Mouse (Mus musculus) left cerebral cortex, postnatal 36 days (tissue): Measurements from ENCODE around the gene Hsp90ab1. TPM values are rescaled to one million over a fixed set of nuclear protein-coding genes. Genes with fewer than 3 reads are reported as not detected.
A peak's percentile ranks its signal among the peaks of the same experiment; 100 is the strongest.

Source experiments
- DNase-seq, 2 experiments: peaks; one replicate each; pipeline ENCODE4 v3.0.0; 2021 to 2022; ENCODE audit warnings: low spot score in 2 of 2, mixed read lengths in 1 of 2
- intact Hi-C: fragments of 180-260 bp; cut with DNase I; formaldehyde crosslinking; loops from one replicate; pipeline ENCODE4 v1.15.1; 2025
- total RNA-seq, 2 experiments: library from RNA; stranded (reverse); gene quantifications; 2 replicates each; pipeline ENCODE4 v1.2.3; 2021

Hsp90ab1 gene
- total RNA-seq, 2 experiments from 2014 or later = 1,413 to 1,526 TPM

- no peak for DNase-seq
Measured at GRCm38 (mm10) chr17:45582715-45583355, 9.8 kb upstream of the Hsp90ab1 start.

GRCm38 (mm10) chr17:45582188-45582587 lies 9.1 kb upstream of the Hsp90ab1 start:
- intact Hi-C loops = no loop called here
- DNase-seq = no peak

More at GRCm38 (mm10) chr17:45582715-45583355, 9.8 kb upstream of the Hsp90ab1 start:
- intact Hi-C loops = no loop called here

GRCm38 (mm10) chr17:45581567-45581983 lies 8.5 kb upstream of the Hsp90ab1 start:
- peak; percentile 48 to 67 for DNase-seq
- intact Hi-C loops = no loop called here

- intact Hi-C loops = no loop called here
- no peak for DNase-seq
Measured at GRCm38 (mm10) chr17:45580958-45581477, 7.9 kb upstream of the Hsp90ab1 start.

- intact Hi-C loops = no loop called here
- no peak for DNase-seq
Measured at GRCm38 (mm10) chr17:45579554-45579953, 6.5 kb upstream of the Hsp90ab1 start.

- intact Hi-C loops = no loop called here
- DNase-seq = no peak
Measured at GRCm38 (mm10) chr17:45578843-45579242, 5.8 kb upstream of the Hsp90ab1 start.

GRCm38 (mm10) chr17:45578242-45578641 lies 5.2 kb upstream of the Hsp90ab1 start:
- intact Hi-C loops = no loop called here
- no peak for DNase-seq

- intact Hi-C loops = no loop called here
Measured at GRCm38 (mm10) chr17:45575123-45575897, 2.2 kb upstream of the Hsp90ab1 start.

GRCm38 (mm10) chr17:45574129-45574761 lies 1.2 kb upstream of the Hsp90ab1 start:
- intact Hi-C loops = no loop called here

More at GRCm38 (mm10) chr17:45575123-45575897, 2.2 kb upstream of the Hsp90ab1 start:
- no peak for DNase-seq

GRCm38 (mm10) chr17:45573780-45574123 lies 681 bp upstream of the Hsp90ab1 start:
- intact Hi-C loops = no loop called here
- DNase-seq = peak; percentile 96 to 97

More at GRCm38 (mm10) chr17:45574129-45574761, 1.2 kb upstream of the Hsp90ab1 start:
- peak; percentile 86 for DNase-seq

GRCm38 (mm10) chr17:45572103-45573086 lies 676 bp downstream of the Hsp90ab1 start:
- intact Hi-C loops = no loop called here
- DNase-seq = peak; percentile 78 to 84

- intact Hi-C loops = no loop called here
- no peak for DNase-seq
Measured at GRCm38 (mm10) chr17:45569999-45570398, 3.1 kb downstream of the Hsp90ab1 start.

- intact Hi-C loops = no loop called here
- DNase-seq = no peak
Measured at GRCm38 (mm10) chr17:45568990-45569389, 4.1 kb downstream of the Hsp90ab1 start.

- intact Hi-C loops = no loop called here
- DNase-seq = no peak
Measured at GRCm38 (mm10) chr17:45567162-45567601, 5.9 kb downstream of the Hsp90ab1 start.

- intact Hi-C loops = no loop called here
- peak; percentile 23 to 26 for DNase-seq
Measured at GRCm38 (mm10) chr17:45566360-45567161, 6.5 kb downstream of the Hsp90ab1 start.

GRCm38 (mm10) chr17:45566031-45566359 lies 7.1 kb downstream of the Hsp90ab1 start:
- no peak for DNase-seq
- intact Hi-C loops = no loop called here

- intact Hi-C loops = no loop called here
- DNase-seq = no peak
Measured at GRCm38 (mm10) chr17:45565103-45565502, 8.0 kb downstream of the Hsp90ab1 start.

GRCm38 (mm10) chr17:45564531-45565084 lies 8.5 kb downstream of the Hsp90ab1 start:
- intact Hi-C loops = no loop called here
- DNase-seq = no peak
